Mouse (Mus musculus) liver, adult (tissue): Measurements from ENCODE around the gene Cacna2d3.

Experiments
- GATA4 ChIP-seq: IDR thresholded peaks from 2 replicates; pipeline ENCODE4 v1.6.1; 2014; ENCODE audit warnings: mild to moderate bottlenecking, low read length; ENCODE audit not compliant: insufficient replicate concordance

The Cacna2d3 gene

GRCm38 (mm10) chr14:28979230-28979629 is 742.4 kb downstream of the Cacna2d3 start:
- no peak for TF ChIP-seq GATA4

DNA sequence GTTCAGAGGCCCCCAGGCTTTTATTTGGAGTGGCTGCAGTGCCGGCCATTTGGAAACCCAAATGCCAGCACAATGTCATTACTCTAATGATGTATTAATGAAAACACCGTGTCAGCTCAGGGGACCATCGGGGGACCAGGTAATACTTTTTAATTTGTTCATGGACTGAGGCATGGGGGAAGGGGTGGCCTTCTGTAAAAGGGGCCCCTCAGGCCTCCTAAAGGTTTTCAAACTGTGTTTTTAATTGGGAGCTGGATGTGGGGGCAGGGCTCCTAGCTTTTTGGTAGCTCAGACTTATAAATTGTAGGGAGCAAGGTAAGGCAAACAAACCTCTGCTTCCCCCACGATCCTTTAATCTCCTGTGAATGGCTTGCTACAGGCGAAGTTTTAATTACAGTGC is 749.0 kb downstream of the Cacna2d3 start:
- no peak for TF ChIP-seq GATA4

DNA sequence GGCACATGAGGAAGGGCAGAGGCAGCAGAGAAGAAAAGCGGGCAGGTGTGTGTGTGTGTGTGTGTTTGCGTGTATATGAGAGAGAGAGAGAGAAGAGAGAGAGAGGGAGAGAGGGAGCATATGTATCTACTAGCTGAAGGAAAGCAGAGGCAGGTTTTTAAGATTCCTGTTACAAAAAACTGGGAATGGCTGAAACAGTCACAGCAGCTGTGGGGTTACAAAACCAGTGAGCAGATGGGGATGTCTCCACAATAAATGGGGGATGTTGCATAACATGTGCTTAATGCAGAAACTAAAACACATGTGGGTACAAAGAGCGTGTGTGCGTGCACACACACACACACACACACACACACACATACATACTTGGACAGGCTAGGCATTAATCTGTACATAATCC is 752.4 kb downstream of the Cacna2d3 start:
- TF ChIP-seq GATA4 = no peak

DNA sequence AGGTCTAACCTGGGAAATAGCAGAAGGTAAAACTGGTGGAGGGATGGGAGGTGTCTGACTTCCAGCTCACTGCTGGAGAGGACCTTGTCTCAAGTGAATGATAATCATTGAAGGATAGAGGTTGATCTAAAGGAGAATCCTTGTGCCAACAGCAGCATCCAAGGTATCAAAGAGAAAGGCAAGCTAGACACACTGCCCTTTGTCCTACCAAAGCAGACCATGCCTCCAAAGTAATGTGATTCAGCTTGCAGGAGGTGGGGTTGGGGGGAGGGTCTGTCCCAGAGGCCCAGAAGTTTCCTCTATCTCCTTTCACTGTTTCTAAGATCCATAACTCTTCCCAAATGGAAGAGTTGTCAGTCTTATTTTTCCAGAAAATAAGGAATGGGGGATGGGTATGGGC is 754.8 kb downstream of the Cacna2d3 start:
- TF ChIP-seq GATA4 = no peak

- no peak for TF ChIP-seq GATA4
Measured at GRCm38 (mm10) chr14:28961379-28961778, 760.3 kb downstream of the Cacna2d3 start.

DNA sequence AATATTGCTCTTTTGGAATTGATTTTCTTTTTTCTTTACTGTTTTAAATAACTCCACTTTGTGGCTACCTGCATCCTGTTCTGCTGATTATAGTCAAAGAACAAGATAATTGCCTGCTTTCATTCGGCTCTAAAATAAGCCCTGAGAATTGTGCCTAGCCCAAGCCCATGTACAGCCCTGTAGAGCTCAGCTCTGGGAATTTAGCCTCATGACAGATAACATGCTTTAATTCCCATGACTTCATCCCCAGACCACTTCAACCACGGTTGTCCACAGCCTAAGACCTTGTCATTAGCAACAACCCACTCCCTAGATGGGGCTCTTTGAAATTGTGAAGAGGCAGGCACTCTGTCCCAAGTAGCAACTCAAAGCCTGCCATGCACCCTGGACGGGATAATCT is 762.6 kb downstream of the Cacna2d3 start:
- no peak for TF ChIP-seq GATA4

DNA sequence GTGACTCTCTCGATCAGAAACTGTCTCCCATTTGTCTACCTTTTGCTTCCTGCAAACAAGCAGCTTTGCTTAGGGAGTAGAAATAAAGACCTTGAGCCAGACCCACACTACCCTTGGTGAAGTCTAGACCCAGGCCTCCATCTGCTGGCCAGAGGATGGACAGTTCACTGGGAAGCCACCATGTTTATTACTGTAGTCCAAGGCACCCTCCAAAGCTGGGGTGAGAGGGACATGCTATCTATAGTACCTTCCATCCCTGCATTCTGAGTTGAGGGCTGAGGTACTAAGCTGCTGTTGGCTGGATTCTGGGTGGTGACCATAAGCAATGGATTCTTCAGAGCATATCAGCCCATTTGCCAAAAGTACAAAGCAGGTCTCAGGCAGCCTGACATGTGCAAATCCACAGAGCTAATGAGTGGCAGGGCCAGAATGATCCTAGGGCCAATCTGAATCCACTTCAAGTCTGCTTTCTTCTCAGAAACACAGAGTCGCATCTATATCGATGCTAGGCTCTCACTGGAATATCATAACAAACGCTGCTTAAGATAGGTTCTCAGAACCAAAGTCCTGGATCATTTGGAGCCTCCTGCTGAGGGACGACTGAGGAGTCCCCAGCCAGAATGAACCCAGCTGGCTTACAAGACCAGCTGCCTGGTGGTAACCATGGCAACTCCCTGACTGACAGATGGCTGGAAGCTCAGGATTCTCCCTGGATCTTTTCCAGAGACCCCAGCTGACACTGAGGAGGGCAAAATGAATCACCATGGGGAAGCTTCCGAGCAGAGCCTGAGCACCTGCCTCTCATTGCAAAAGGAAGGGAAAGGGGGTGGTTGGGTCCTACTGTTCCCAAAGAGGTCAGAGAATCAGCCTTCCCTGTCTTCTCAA is 763.3 kb downstream of the Cacna2d3 start:
- no peak for TF ChIP-seq GATA4

- no peak for TF ChIP-seq GATA4
Measured at GRCm38 (mm10) chr14:28955181-28955580, 766.5 kb downstream of the Cacna2d3 start.

DNA sequence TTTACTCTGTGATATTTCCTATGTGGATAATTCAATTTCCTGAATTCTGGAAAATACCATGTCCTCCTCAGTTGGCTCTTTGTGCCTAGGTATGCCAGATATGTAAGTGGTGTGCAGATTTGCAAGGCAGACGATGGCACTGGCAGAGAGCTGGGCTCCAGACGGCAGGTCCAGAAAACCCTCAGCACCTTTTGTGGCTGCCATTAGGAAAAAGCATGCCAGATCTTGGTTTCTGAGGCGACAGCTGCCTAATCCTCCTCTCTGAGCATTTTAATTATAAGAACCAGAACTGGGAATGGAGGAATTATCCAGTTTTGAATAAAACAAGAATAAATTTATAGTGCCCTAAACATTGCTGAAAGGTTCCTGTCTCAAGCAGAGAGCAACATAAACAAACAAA is 767.1 kb downstream of the Cacna2d3 start:
- TF ChIP-seq GATA4 = no peak

- no peak for TF ChIP-seq GATA4
Measured at GRCm38 (mm10) chr14:28954086-28954485, 767.6 kb downstream of the Cacna2d3 start.

DNA sequence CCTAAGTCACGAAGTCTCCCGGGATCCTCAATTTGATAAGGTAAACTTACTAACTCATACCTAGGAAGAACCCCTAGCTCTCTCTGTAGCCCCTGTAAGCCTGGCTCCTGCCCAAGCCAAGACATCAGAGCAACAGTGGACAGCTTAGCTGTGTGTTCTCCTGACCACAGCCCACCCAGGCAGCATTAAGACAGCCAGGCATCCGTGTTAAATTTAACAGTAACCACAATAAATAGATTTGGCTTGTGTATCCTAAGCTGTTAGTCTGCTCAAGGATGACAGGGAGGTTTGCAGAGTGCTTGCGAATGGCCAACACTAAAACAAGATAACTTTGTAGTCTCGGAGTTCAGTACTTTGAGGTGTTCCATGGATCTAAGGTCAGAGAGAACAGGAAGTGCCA is 768.3 kb downstream of the Cacna2d3 start:
- no peak for TF ChIP-seq GATA4

DNA sequence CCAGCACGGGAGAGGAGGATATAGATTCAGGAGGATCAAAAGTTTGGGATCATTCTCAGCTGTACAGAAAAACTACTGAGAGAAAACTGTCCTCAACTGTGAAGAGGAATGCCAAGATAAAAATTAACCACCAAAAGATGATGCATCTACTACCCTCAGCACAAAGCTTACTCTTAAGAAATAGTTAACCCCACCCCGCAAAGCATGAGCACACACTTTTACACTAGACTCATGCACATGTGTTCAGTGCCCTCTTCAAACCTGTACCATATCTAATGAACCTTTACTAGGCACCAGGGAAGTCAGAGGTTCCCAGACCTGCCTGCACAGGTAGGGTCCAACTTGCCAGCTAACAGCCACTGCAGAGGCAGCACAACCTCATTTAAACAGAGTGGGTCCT is 771.2 kb downstream of the Cacna2d3 start:
- TF ChIP-seq GATA4 = no peak

DNA sequence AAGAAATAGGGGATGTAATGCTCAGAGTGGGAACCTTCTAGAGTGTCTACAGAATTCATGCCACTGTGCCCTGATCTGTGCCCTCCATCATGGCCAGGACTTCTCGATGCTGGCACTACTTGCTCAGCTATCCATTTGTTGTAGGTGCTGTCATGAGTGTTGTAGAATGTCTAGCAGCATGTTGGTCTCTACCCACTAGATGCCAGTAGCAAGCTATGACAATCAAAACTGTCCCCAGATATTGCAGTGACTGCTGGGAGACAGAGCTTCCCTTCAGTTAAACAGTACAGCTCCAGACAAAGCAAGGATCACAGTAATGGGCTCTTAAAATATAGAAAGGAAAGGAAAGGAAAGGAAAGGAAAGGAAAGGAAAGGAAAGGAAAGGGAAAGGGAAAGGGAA is 771.9 kb downstream of the Cacna2d3 start:
- TF ChIP-seq GATA4 = no peak

DNA sequence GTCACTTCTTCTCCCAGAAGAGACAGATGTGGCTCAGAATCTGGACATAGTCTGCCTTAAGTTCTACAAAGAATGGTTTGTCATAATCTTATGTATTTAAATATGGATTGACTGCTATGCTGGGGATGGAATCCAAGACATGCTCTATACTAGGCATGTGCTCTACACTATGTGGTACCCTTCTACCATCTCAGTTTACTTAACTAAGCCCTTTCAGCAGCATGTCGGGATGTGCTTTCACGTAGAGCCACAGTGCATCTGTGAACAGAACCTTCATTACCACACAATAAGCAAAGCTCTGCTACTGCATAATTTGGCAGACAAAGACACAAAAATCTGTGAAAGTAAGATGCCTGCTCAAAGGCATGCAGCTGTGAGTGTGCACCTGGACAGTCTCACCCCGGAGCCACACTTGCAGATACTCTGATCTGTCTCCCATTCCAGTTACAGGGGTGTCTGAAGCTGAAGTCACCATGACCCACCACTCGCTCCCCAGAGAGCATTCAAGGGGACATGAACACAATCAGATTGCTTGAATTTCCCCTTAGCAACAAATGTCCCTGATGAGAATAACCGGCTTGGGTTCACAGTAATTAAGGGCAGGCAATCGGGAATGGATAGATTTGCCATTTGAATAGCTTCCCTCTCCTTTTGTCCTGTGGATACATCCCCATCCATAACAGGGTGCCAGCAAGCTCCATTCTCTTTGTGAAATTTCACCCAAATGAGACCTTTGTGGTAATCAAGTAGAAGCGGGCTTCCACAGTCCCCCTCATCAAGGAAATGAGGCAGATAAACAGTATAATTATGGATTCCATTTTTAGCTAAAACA is 773.4 kb downstream of the Cacna2d3 start:
- TF ChIP-seq GATA4 = no peak

DNA sequence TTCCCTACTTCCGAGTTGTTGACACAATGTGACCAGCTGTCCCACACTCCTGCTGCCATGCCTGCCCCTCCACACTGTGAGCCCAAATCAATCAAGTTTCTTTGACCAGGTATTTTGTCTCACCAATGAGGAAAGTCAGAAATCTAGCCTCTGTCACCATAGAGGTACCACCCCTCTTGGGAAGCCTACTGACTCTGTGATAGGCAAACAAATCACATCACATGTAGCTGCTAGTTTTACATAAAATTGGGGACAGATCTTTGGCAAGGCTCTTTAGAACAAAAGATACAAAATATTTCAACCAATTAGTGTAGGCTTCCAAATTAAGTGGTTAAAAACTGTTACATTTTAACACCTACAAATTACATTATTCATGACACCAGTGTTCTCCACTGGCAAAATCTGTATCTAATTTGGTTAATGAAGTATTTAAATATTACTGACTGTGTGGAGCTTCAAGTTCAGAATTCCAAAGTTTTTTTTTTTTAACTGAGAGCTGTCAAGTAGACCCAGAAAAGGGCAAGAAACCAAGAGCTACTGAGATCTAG is 788.8 kb downstream of the Cacna2d3 start:
- no peak for TF ChIP-seq GATA4

DNA sequence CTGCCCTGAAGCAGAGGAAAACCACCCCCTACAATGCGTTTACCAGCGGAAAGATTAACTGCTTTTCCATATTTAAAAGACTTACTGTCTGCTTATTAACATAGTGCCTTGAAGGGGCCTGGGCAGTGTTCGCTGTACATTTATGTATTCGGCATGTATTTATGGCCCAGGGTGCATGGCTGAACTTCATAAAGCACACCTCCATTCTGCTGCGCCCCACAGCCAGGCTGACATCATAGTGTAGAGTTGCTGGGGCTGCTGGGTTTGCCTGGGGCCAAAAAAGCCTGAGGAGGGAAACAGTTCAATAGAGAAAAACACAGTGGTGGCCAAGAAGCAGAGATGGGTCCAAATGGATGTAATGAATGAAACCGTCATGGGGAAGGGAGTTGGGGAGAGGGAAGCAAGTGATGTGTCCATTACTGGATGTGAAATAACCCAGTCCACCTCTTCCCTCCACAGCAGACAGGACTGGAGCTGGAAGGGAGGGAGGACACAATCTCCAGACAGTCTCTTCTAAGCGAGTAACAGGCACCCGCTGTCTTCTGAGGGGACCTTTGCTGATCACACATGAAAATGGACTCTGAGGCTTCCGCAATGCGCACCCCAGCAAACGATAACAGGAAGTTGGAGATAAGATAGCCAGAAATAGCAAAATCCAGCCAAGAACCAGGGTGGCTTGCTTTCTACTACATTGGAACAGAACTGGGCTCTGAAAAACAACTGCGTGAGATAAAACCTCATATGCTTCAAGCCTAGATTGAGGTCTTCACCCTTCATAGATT is 798.3 kb downstream of the Cacna2d3 start:
- peak; percentile 94 for TF ChIP-seq GATA4

DNA sequence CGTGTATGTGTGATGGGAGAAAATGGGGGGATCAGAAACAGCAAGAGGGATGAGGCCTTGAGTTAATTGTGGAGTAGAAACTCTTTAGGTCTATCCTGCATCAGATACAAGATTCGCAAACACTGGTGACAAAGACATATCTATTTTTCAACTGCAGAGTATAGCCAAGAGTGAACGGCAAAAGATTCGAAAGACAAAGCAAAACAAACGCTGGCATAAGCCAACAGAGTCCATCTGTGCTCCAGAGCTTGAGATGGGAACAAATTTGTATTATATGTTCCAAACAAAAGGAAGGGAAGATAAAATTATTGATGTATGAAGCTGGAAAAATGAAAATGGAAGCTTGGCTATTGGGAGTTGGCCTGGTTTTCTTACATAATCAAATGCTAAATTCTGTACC is 802.8 kb downstream of the Cacna2d3 start:
- TF ChIP-seq GATA4 = no peak
